Mouse (Mus musculus): ENCODE measurements around the gene Ngf.

DNA sequence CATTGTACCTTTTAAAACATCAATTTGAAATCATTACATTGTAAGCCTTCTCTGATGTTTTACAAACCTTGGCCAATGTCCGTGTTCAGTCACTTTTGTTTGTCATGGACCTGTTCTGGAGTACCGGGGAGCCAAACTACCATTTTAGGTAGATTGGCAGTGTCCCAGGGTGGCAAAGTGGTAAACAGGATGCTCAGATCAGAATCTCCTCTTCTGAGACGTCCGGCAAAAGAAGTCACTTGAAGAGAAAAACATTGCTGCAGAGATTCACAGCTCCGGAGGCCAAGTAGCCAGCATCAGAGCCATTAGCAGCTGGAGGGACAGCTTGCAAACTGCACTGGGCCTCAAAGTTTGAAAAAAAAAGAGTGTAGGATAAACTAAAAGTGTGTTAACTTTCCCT is 9.2 kb upstream of the Ngf start:
- TF ChIP-seq CTCF (IDR thresholded peaks at IDR 0.05; ENCODE audit: extremely low read depth, insufficient read depth, low read length) (no peak), POLR2A (IDR thresholded peaks at IDR 0.05; ENCODE audit: extremely low read depth, insufficient read depth, low read length) (no peak)

All from cortical plate, adult 2 months (tissue).